Mouse (Mus musculus): ENCODE measurements around the gene Bicd1.

DNA sequence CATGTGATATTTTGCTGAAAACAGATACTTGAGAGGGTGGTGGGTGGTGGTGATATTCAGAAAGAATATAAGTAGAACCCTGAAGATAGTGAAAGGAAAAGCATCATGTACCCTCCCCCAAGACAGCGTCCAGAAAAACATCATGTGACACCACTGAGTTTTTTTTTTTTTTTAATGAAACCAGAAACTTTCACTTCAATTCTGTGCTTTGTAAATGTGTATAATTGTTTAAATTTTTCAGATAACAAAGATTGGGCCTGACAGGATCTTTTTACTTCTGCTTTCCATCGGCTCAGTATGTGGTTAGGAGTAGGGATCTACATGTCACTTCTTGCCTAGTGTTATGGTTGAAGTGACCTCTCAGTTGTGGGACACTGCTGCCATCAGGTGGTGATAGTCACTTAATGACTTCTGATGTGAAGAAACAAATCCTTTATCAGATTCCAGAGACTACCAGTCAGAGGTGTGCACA, 33.7 kb upstream of the Bicd1 start:
- TF ChIP-seq HCFC1 (IDR thresholded peaks at IDR 0.05; ENCODE audit: borderline replicate concordance, insufficient read depth, low read length) = no peak
- peak; percentile 85 for TF ChIP-seq ZNF384 (IDR thresholded peaks at IDR 0.05; ENCODE audit: low read depth, low read length)
- peak; percentile 98 for TF ChIP-seq ZC3H11A (IDR thresholded peaks at IDR 0.05; ENCODE audit: borderline replicate concordance, low read depth, low read length)
- no peak for TF ChIP-seq CHD2 (IDR thresholded peaks at IDR 0.05; ENCODE audit: low read depth, low read length)
- no peak for TF ChIP-seq MAFK (IDR thresholded peaks at IDR 0.05; ENCODE audit: insufficient read depth, low read depth, low read length)

Data from ES-E14 (cell line).